Mouse (Mus musculus) brown adipose tissue, adult 24 weeks (tissue): ENCODE results near the gene Pold1. TPM values are rescaled to one million over a fixed set of nuclear protein-coding genes. Genes with fewer than 3 reads are reported as not detected.

Source experiments
- H3K27ac ChIP-seq: fragments of 200-500 bp; replicated peaks from 2 replicates; pipeline ENCODE4 v1.5.1; 2012; ENCODE audit warnings: low read depth, mild to moderate bottlenecking, low read length
- H3K4me1 ChIP-seq: fragments of 200-500 bp; 2 replicates; pipeline ENCODE4 v1.6.1; 2012; ENCODE audit warnings: low read length, mixed read lengths; ENCODE audit not compliant: control insufficient read depth, insufficient read depth, insufficient read length
- H3K4me3 ChIP-seq: fragments of 200-500 bp; 2 replicates; pipeline ENCODE4 v1.5.1; 2012; ENCODE audit warnings: low read depth, mild to moderate bottlenecking, low read length, moderate library complexity; ENCODE audit not compliant: insufficient read depth
- polyA plus RNA-seq: library from polyadenylated mRNA; stranded (reverse); fragments of >200 nt; gene quantifications from 2 replicates; pipeline ENCODE4 v1.2.4, GENCODE M21; 2012; ENCODE audit not compliant: missing spikeins, insufficient read depth, insufficient read length

The Pold1 gene
- polyA plus RNA-seq, 1 experiment, result 3.9 TPM

DNA sequence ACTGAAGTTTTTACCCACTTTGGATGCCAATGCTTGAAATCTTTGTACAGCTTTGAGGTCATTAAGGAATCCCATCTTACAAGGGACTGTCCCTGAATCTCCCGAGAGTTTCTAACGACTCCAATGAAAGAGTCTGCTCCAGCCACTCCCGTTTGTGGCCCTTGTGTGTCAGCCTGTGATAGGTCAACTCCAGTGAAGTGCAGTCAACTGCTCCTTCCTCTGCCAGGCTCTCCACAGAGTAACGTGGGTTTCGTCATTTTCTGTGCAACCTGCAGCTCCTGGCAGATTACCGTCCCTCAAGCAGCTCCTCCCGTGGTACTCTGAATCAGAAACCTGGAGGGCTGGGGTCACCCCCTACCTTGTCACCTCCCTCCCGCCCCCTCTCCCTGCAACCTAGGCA lies 14.6 kb upstream of the Pold1 start:
- Histone ChIP-seq H3K27ac (no peak overlapping the region), H3K4me3 (no peak overlapping the region), H3K4me1 (no peaks in the 10 kb centered on the region)

DNA sequence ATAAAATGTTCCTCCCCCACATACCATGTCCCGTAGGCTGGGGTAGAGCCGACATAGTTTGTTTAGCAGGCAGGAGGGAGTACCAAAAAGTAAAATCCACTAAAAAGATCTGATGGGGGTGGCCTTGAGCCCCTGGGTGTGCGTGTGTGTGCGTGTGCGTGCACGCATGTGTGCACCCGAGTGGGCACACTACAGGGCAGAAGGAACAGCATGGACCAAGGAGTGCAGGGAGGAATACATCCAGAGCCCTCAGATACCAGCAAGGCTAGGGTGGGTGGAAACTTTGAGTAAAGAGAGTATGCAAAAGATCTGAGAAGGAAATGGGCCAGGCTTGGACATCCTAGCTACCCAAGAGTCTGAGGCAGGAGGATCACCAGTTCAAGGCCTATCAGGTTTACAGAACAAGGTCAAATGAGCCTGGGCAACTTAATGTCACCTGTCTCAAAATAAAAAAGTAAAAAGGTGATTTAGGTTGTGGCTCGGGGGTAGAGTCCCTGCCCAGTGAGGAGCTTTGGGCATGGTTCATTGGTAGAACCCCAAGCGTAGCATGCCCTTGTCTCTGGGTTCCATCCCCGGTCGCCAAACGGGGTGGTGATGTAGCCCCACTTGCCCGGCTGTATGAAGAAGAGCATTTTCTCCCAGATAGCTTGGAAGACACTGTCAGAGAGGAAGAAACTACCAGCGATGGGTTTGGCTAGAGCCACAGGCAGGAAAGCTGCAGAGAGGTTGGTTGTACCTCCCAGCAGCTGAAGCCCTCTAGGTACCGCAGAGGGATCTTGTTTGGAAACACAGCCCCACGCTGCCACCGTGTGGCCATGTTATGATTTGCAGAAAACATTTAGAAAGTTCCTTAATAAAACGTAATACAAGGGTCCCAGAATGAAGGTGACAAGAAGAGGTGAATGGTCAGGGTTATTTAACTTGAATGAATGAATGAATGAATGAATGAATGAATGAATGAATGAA lies 12.1 kb upstream of the Pold1 start:
- H3K4me3 ChIP-seq, result no peak overlapping the region
- H3K27ac ChIP-seq, result no peak overlapping the region
- no peaks in the 10 kb centered on the region for H3K4me1 ChIP-seq

DNA sequence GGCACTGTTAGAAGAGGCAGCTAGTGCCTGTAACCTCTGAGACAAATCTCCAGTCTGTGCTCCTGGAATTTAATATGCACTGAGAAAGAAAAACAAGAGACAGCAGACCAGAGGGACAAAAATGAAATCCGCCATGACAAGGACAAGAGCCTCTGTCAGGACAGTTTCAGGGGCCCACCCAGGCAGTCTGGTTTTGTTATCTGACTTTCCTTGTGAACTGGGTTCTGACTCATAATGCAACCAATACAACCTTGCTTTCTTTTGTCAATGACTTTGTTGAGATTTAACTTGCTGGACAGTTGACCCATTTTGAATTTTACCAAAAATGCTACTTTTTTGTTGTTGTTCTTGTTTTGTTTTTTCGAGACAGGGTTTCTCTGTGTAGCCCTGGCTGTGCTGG lies 9.0 kb upstream of the Pold1 start:
- H3K27ac ChIP-seq, result no peak overlapping the region
- H3K4me3 ChIP-seq, result no peak overlapping the region
- H3K4me1 ChIP-seq, result 0 out of 2 replicates have a peak, but pooled peaks cover 3% of the 10 kb centered on the region

GRCm38 (mm10) chr7:44553826-44554225 lies 5.2 kb upstream of the Pold1 start, which contains the start of gene Nr1h2:
Gene Nr1h2 (minus strand): TSS chr7:44553951.
- H3K4me1 ChIP-seq, result 0 out of 2 replicates have a peak, but pooled peaks cover 3% of the 10 kb centered on the region
- peak within 1 kb of the TSS; percentile 99 for H3K4me3 ChIP-seq
- peak within 1 kb of the TSS; percentile 95 for H3K27ac ChIP-seq

DNA sequence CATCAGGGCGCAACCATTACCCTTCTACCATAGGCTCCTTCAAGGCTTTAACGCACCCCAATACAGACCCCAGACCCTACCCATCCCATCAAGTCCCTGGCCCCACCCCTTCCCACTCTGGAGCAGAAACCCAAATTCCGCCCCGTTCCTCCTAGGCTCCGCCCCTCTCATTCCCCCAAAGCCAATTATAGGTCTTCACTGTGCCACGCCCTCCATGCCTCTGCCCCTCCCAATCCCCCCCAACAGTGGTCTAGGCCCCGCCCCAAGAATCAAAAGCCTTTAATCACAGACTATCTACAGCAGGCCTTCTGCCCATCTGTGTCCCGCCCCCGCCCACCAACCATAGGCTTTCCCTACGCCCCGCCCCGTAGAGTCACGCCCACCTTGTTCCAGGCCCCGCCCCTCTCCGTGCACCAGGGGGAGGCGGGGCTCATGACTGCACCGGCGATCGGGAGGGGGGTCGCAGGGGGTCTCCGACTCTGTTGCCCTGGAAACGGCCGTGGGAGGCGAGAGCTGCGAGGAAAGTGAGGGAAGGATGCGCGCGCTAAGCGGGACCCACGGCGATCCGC lies 4.6 kb upstream of the Pold1 start:
- peak overlapping the region; percentile 95 for H3K27ac ChIP-seq
- H3K4me1 ChIP-seq, result 0 out of 2 replicates have a peak, but pooled peaks cover 3% of the 10 kb centered on the region
- peak overlapping the region; percentile 99 for H3K4me3 ChIP-seq

GRCm38 (mm10) chr7:44552141-44552908 lies 3.7 kb upstream of the Pold1 start:
- no peak overlapping the region for H3K27ac ChIP-seq
- peaks cover 8% of the 10 kb centered on the region; the same call in 1 of the 2 replicates for H3K4me1 ChIP-seq
- peak overlapping the region; percentile 99; the same call in 1 of the 2 replicates for H3K4me3 ChIP-seq

- Histone ChIP-seq H3K4me1 (peaks cover 8% of the 10 kb centered on the region; the same call in 1 of the 2 replicates), H3K4me3 (no peak overlapping the region), H3K27ac (no peak overlapping the region)
Measured at GRCm38 (mm10) chr7:44551731-44552130, 3.1 kb upstream of the Pold1 start.

DNA sequence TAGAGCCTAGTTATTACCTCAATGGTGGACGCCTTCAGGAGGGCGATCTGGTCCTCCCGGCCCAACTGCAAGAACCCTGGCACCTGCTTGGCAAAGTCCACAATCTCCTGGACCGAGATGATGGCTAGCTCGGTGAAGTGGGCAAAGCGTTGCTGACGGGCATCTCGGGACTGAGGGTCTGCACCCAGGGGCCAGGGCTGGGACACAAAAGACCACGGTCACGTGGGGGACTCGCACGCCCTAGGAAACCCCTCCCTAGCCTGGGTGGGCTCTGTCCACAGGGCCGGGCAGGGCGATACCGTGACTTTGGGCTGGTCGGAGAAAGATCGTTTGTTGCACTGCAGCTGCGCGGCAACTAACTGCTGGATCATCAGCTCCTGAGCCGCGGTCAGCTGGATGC lies 2.7 kb upstream of the Pold1 start:
- H3K4me1 ChIP-seq, result peaks cover 8% of the 10 kb centered on the region; the same call in 1 of the 2 replicates
- no peak overlapping the region for H3K4me3 ChIP-seq
- H3K27ac ChIP-seq, result no peak overlapping the region

DNA sequence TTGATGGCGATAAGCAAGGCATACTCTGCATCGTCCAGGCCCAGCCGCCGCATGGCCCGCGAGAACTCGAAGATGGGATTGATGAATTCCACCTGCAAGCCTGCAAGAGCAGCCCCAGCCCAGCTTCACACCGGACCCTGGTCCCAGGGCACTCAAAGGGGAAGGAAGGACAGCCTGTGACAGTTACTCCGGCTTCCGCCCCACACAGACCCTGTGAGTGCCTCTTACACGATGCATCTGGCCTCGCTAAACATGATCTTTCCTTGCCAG lies 1.7 kb upstream of the Pold1 start:
- Histone ChIP-seq H3K4me3 (no peak overlapping the region), H3K4me1 (peaks cover 8% of the 10 kb centered on the region; the same call in 1 of the 2 replicates), H3K27ac (no peak overlapping the region)

DNA sequence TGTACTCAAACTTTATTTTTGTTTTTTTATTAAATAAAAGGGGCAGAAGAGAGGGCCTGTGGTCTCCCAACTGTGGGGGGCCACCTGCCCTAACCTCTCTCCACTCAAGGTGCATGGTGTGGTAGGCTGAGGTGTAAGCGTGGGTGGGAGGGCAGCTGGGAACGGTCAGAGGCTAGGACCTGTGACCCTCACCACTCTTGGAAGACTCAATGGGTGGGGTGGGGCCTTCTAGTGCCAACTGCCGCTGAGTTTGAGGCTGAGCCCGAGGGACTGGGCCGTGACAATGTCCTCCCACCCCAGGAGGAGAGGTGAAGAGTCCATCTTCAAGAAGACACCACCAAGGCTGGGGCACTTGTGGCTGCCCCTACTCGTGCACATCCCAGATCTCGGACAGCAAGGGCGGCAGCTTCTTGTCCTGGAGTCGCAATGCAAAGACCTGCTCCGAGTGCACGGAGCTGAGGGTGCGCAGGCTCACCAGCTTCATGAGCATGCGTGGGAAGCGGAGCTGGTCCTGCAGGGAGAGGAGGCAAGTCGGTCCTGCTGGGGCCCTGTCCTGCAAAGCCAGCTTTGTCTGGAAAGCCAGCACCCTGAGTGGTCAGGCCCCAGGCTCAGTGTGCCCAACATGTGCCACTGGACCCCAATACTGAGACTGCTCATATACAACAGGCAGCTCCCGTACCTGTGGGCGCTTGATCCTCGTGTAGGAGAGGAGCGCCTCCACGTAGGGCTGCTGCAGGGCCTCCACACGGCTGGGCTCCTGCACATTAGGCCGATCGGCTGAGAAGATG lies 1.2 kb upstream of the Pold1 start:
- Histone ChIP-seq H3K4me3 (no peak overlapping the region), H3K27ac (no peak overlapping the region), H3K4me1 (peaks cover 8% of the 10 kb centered on the region; the same call in 1 of the 2 replicates)

DNA sequence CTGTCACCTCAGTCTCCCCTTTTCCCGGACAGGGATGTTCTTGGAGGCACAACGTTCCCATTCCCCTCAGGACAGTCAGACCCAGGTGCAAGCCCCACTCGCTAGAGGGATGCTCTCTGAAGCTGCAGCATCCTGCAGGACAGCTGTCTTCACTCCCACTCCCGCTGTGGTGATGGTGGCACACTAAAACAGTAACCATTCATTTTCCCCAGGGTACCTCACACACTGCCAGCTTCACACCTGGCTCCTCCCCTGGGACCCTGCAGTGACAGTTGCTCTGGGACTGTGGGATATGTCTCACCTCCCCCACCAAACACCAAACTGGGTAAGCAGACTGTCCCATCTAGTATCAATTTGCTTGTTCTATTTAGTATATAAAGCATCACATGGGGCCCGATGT lies 924 bp downstream of the Pold1 start:
- Histone ChIP-seq H3K4me1 (peaks cover 5% of the 10 kb centered on the region; the same call in 1 of the 2 replicates), H3K27ac (peak overlapping the region; percentile 41; the same call in 1 of the 2 replicates), H3K4me3 (peak overlapping the region; percentile 70)

- Histone ChIP-seq H3K4me1 (peaks cover 5% of the 10 kb centered on the region; the same call in 1 of the 2 replicates), H3K4me3 (no peak overlapping the region), H3K27ac (no peak overlapping the region)
Measured at GRCm38 (mm10) chr7:44547041-44547440, 1.6 kb downstream of the Pold1 start.

DNA sequence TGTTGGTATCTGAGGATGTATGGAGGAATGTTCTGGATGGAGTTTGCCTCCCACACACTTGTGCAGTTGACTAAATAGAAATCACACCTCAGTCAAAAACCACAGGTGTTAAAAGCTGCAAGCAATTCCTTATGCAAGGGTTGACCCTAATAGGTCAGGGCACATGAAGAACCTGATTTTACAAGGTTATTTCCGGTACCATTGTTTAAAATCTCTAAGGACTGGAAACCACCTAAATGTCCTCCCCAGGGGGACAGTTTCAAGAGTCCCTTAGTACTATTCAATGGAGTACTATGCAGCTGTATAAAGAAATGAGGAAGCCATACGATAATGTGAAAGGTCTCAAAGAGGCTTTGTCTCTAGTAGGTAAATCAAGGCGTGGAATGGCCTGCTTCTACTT lies 2.4 kb downstream of the Pold1 start:
- no peak overlapping the region for H3K27ac ChIP-seq
- no peak overlapping the region for H3K4me3 ChIP-seq
- peaks cover 5% of the 10 kb centered on the region; the same call in 1 of the 2 replicates for H3K4me1 ChIP-seq

DNA sequence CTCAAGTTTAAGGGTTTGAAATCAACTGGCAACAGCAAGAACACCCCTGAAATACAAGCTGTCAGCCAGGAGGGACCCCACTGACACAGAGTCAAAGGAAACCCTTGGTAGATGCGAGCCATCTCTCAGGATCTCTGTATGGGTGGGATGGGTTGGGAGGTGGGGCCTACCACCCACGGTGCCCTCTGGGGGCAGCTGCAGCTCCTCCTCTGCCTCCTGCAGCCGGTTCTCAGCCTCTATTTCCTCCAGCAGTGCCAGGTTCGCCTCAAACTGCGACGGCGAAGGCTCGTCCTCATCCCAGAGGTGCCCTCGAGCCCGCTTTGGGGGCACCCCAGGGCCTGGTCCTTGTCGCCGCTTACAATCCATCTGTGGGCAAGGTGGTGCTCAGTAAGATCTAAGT lies 5.6 kb downstream of the Pold1 start:
- Histone ChIP-seq H3K27ac (no peak overlapping the region), H3K4me1 (peaks cover 5% of the 10 kb centered on the region; the same call in 1 of the 2 replicates), H3K4me3 (no peak overlapping the region)
